Mouse (Mus musculus): ENCODE results near the gene Stard13.

Stard13 gene

GRCm38 (mm10) chr5:151233400-151234031 is at the start of gene Stard13:
Gene Stard13 (minus strand): TSS chr5:151233836.
- peak; percentile 79 for DNase-seq

GRCm38 (mm10) chr5:151279531-151279930 is 45.9 kb upstream of the Stard13 start:
- no peak for DNase-seq

GRCm38 (mm10) chr5:151277927-151278326 is 44.3 kb upstream of the Stard13 start:
- DNase-seq: no peak

GRCm38 (mm10) chr5:151275986-151276385 is 42.4 kb upstream of the Stard13 start:
- no peak for DNase-seq

- peak; percentile 2 for DNase-seq
Measured at GRCm38 (mm10) chr5:151274265-151274664, 40.6 kb upstream of the Stard13 start.

GRCm38 (mm10) chr5:151270815-151271214 is 37.2 kb upstream of the Stard13 start:
- no peak for DNase-seq

GRCm38 (mm10) chr5:151266896-151267634 is 33.4 kb upstream of the Stard13 start:
- no peak for DNase-seq

- DNase-seq: no peak
Measured at GRCm38 (mm10) chr5:151261558-151261957, 27.9 kb upstream of the Stard13 start.

GRCm38 (mm10) chr5:151252213-151252612 is 18.6 kb upstream of the Stard13 start:
- DNase-seq: no peak

GRCm38 (mm10) chr5:151251656-151252055 is 18.0 kb upstream of the Stard13 start:
- no peak for DNase-seq

GRCm38 (mm10) chr5:151248671-151249620 is 15.3 kb upstream of the Stard13 start:
- no peak for DNase-seq

- DNase-seq: no peak
Measured at GRCm38 (mm10) chr5:151248084-151248483, 14.4 kb upstream of the Stard13 start.

- no peak for DNase-seq
Measured at GRCm38 (mm10) chr5:151247115-151247875, 13.7 kb upstream of the Stard13 start.

- DNase-seq: no peak
Measured at GRCm38 (mm10) chr5:151246287-151246686, 12.7 kb upstream of the Stard13 start.

- DNase-seq: no peak
Measured at GRCm38 (mm10) chr5:151245571-151245970, 11.9 kb upstream of the Stard13 start.

- no peak for DNase-seq
Measured at GRCm38 (mm10) chr5:151238730-151239129, 5.1 kb upstream of the Stard13 start.

- DNase-seq: no peak
Measured at GRCm38 (mm10) chr5:151236411-151236810, 2.8 kb upstream of the Stard13 start.

- no peak for DNase-seq
Measured at GRCm38 (mm10) chr5:151232576-151233299, 898 bp downstream of the Stard13 start.

GRCm38 (mm10) chr5:151231861-151232260 is 1.8 kb downstream of the Stard13 start:
- no peak for DNase-seq

- DNase-seq: peak; percentile 44
Measured at GRCm38 (mm10) chr5:151231411-151231810, 2.2 kb downstream of the Stard13 start.

GRCm38 (mm10) chr5:151230427-151230826 is 3.2 kb downstream of the Stard13 start:
- DNase-seq: no peak
